Mouse (Mus musculus) megakaryocyte-erythroid progenitor cell, adult 5-6 weeks (primary cell): ENCODE measurements around the gene E130114P18Rik. TPM values are rescaled to one million over a fixed set of nuclear protein-coding genes. Genes with fewer than 3 reads are reported as not detected.

Experiments used
- ATAC-seq: replicated peaks from 2 replicates; pipeline ENCODE4 v1.8.0; 2016; ENCODE audit warnings: mild to moderate bottlenecking, inconsistent platforms; ENCODE audit not compliant: severe bottlenecking, poor library complexity, low FRiP score, low TSS enrichment
- total RNA-seq, 2 experiments: library from RNA; stranded (forward) in 1 of 2; stranded (reverse) in 1 of 2; fragments of 200-1000, 215-1000 nt in 1 of 2; fragments of >200 nt in 1 of 2; fragmentation: Nextera tagmentation in 1 of 2; gene quantifications; 2 replicates each; pipeline ENCODE4 v1.2.3; 2014 to 2017

The E130114P18Rik gene
- total RNA-seq, 2 experiments from 2014 or later, result not detected

DNA sequence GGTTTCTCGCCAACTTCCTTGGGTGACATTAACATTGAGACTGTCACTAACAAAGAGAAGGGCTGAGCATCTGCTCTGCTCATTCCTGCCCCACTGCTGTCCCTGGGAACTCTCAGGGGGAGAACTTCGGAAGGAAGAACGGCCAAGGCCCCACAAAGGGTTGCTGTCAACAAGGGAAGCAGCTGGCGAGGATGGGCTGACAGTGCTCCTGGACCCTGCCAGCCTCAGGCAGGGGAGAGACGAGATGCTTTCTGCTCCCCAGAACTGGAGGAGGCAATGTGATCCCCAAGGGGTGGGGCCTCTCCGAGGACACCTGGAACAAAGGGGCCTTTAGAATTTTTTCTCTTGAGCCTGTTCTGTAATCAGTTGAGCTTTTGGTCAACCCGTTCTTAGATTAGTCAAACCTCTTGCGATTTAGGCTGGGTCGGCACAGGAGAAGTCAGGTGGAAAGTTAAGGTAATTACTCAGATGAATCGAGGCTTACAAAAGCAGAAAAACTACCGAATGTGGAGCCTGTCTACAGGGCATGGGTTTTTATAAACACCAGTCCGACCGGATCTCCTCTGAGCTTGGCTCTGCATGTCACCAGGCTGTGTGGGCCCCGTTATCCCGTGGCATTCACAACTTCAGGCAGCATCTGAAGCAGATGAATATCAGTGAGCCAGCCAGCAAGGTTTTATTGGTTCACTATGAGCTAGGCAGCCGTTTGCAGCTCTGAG is 151.7 kb downstream of the E130114P18Rik start:
- ATAC-seq, result no peak

DNA sequence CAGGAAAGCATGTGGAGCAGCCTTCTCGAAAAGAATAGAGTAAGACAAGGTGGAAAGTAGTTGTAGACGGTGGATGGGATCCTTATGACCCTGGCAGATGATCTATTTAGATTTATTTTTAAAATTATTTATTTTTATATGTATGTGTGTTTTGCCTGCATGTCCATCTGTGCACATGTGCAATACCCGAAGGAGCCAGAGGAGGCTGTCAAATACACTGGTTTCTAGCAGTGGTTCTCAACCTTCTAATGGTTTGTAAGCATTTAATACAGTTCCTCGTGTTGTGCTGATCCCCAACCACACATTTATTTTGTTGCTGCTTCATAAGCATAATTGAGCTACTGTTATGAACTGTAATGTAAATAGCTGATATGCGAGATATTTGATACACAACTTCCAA is 154.7 kb downstream of the E130114P18Rik start:
- ATAC-seq, result peak; percentile 86

- no peak for ATAC-seq
Observed at GRCm38 (mm10) chr4:97621731-97622130, 156.1 kb downstream of the E130114P18Rik start.

DNA sequence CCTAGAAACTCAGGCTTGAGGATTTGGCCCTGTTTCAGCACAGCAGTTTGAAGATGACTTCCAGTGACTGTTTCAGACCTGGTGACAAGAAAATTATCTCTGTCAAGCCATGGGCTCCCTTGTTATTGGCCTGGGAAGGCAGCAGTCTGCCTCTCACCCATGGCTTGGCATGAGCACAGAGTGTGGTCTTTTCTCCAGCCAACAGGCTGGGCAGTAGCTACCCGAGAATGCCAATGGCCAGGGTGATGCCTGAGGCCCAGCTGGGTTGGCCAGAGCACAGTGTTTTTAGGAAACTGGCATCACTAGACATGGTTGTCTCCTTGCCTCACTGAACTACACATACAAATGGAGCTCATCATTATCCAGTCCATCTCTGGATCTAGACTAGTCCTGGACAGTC is 157.5 kb downstream of the E130114P18Rik start:
- no peak for ATAC-seq

DNA sequence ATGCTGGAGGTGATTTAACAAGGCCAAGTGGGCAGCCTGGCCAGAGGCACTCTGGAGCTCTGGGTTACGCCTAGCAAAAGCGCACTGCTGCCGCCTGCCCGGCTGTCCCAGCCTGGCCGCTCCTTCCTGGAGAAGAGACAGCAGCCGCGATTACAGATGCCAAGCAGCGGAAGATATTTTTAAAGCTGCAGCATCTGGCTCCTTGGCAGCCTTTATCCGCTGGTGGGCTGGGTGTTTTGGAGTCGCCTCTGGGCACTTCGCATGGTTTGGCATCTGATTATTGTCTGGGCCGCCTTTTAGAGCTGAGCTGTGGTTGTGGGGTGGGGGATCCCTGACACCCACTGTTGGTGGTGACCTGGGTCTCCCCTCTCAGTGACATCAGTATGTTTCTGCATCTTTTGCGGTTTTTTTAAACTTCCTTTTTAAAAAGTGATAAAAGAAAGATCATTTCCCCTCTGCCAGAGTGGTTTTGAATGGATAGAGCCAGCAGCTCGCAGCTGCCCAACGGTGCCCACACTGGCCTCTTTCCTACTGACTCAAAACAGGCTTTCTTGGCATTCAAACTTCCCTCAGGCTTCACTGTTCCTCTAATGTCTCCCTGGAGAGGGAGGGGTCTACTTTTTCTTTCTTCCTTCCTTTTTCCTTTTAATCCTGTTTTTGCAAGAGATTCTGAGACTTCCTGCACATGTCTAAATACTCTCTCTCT is 159.1 kb downstream of the E130114P18Rik start:
- peak; percentile 65 for ATAC-seq

- no peak for ATAC-seq
Observed at GRCm38 (mm10) chr4:97615031-97615430, 162.8 kb downstream of the E130114P18Rik start.

GRCm38 (mm10) chr4:97611251-97611847 is 166.5 kb downstream of the E130114P18Rik start:
- 0 out of 2 replicates have a peak, but pooled peaks have one; percentile 16 for ATAC-seq

DNA sequence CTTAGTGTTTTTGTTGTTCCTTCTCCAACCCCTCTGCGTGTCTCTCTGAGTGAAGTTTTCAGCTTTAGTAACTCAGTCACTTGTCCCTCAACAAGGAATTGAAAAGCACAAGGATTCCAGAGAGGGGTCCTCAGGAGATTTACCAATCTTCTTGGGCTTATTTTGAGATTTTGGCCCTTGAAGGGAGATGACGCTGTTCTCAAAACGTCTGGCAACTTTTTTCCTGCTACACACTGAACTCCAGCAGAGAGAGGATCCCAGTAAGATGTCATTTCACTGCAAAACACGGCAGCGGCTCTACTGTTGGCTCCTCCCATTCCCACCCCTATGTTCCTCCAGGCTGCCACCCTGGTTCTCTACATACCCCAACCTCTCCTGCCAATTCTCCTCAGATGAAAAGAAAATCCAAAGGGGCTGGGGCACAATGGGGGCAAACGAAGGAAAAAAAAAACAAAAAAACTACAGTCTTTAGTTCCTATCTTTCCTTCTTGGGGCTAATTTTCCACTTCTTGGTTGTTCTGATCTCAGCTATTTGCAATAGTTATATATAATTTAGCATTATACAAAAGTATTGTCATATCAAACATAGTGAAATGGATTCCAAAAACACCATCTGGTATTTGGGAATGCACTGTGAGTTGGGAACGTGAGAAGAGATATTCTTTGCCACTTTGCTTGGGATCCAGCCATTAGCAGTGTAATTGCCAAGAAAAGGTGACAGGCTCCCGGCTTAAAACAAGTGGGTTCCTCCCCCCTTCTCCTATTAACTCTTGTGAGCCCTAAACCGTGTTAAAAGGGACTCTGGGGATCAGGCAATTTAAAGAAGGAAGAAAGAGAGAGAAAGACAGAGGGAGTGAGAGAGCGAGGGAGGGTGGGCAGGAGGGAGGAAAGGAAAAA is 167.8 kb downstream of the E130114P18Rik start:
- no peak for ATAC-seq

GRCm38 (mm10) chr4:97609329-97609728 is 168.5 kb downstream of the E130114P18Rik start:
- ATAC-seq, result peak; percentile 80

DNA sequence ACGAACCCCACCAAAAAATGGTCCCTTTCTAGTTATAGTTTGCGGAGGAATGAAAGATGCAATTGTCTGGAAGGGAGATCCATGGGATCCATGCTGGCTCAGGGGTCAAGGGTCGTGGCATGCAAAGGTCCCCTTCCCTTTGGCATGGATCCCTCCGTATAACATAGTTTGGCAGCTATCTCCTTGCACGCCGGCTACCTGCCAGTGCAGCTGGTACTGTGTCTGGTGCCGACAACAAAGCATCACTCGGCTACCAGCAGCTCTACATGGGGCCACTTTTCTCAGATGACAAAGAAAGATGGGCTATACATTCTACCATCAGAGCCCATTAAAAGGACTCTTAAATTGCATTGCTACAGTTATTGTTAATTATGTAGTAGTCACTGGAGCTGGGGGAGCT is 169.2 kb downstream of the E130114P18Rik start:
- no peak for ATAC-seq

DNA sequence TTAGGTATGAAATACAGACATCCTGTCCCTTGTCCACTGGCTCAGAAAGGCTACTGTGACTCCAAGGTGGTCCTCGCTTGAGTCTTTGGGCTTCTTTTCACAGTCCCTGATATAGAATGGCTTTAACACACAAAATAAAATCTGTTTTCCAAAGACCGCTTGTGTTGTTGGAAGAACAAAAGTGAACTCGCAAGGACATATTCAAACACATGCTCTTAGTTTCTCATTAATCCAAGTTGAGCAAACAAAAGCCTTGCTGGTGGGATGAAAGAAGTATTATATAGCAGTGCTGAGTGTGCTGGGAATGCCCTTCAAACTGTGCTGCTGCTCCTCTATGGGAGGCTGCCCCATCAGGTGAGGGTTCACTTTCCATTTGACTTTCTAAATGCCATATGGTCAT is 169.7 kb downstream of the E130114P18Rik start:
- no peak for ATAC-seq

DNA sequence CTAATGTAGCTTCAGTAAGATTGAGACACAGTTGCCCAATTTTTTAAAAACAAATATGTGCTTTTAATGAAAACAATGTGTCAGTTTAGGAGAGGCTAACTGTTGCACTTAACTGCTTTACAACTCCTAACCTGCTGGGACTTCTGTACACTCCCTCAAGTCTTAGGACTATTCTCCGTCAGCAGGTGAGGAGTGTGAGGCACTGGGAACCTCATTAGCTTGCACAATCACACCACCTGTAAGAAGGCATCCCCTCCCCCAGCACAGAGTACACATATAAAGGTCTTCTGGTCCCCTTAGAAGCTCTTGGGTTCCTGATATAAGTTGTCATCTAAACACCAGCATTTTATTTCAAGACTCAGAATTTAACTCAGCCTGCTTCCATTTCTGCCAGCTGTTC is 170.7 kb downstream of the E130114P18Rik start:
- ATAC-seq, result no peak

DNA sequence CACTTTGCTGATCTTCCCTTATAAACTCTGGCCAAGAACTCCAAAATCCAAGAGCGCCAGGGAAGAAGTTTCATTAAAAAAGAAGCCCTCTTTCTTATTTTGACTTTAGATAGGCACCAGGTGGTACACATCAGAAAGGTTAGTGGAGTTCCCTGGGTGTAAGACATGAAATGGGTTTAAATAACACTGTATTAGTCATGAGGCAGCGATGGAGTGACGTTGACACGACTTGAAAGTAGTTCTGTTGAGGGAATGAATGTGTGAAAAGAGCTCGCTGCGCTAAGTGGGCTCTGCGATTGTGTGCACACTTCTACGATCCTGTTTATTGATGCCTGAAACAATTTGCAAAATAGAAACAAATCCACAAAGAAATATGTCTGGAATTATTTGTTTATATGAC is 171.4 kb downstream of the E130114P18Rik start:
- ATAC-seq, result no peak

DNA sequence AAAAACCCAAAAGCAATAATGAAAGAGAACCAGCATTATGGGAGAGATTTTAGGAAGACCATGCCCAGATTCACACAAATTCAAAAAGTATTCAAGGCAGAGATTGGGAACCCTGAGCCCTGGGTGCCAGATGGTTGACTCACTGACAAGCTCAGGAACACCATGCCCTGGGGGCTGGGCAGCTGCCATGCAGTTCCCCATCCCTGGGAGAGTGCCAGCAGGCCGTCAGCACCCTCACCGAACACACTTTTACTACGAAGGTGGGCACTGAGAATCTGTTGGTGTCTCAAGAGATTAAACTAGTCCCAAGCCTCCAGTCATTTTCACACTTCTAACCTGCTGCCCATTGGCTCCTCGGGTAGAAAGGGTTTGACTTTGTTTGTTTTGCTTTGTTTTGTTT is 175.3 kb downstream of the E130114P18Rik start:
- no peak for ATAC-seq

GRCm38 (mm10) chr4:97600875-97601835 is 176.7 kb downstream of the E130114P18Rik start:
- ATAC-seq, result peak; percentile 99

DNA sequence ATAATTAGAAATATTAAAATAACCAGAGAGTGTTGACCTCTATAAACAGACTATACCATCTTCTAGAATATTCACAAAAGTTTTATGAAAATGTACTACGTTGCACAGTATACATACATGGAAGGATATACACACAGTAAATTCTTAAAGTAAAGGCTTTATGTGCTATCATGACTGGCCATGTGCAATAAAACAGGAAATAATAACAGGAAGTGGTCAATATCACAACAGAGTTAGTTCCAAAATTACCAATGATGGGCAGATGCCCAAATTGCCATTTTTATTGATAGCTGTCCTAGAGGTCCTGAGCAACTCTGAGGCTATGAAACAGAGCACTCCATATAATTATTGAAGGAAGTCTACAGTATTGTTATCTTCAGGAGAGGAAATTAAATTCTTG is 180.4 kb downstream of the E130114P18Rik start:
- ATAC-seq, result no peak

DNA sequence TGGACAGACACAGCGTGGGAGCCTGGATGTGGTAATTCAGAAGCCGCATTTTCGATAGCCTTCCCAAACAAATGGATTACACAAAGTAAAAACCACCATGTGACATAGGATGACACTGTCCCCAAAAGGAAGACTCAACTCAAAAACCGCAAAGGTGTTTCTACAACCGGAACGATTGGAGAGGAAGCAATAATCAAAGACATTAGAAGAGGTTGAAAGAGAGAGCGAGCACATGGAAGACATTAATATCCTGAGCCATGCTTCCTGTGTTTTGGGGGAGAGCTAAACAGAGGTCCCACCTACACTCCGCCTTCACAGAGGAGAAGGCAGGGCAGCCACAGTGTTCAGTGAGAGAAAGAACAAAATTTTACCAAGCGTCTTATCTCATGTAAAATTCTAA is 181.5 kb downstream of the E130114P18Rik start:
- no peak for ATAC-seq

- peak; percentile 79 for ATAC-seq
Observed at GRCm38 (mm10) chr4:97593869-97594268, 184.0 kb downstream of the E130114P18Rik start.

DNA sequence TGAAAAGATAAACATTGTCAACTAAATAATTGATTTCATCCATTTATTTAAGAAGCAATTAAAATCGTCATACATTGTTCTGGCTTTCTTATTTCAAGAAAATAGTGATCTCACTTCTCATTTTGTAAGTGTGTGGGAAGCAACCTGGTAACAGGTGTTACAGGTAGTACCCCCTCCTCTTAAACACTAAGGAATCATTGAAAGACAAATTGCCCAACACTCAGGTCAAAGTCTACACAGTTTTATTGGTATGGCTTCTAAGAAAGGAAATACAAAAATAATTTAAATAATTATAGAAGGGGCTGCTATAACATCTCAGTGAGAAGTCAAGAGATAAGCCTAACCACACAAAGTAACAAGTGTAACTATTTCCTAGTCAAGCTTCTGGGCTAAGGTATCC is 188.1 kb downstream of the E130114P18Rik start:
- ATAC-seq, result no peak
